Mouse (Mus musculus) lung, adult 2 months (tissue): Measurements from ENCODE around the gene Pde8a.

Experiments used
- CTCF ChIP-seq: fragments of 200-500 bp; IDR thresholded peaks from 2 replicates; pipeline ENCODE4 v1.5.1; 2011; ENCODE audit warnings: mild to moderate bottlenecking, low read length, control low read depth; ENCODE audit not compliant: insufficient read depth
- POLR2A ChIP-seq: fragments of 200-500 bp; IDR thresholded peaks from 2 replicates; pipeline ENCODE4 v1.6.1; 2011; ENCODE audit warnings: low read depth, mild to moderate bottlenecking, control low read depth, low read length, borderline replicate concordance; ENCODE audit errors: extremely low read depth

DNA sequence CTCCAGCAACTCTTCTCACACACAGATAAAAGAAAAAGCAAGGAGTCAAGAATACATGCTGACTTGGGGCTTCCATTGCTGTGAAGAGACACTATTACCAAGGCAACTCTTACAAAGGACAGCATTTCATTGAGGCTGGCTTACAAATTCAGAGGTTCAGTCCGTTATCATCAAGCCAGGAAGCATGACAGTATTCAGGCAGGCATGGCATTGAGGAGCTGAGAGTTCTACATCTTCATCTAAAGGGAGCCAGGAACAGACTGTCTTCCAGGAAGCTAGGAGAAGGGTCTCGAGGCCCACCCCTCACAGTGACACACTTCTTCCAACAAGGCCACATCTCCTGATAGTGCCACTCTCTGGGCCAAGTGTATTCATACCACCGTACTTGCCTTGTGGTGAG lies 7.0 kb downstream of the Pde8a start:
- no peak for TF ChIP-seq CTCF
- no peak for TF ChIP-seq POLR2A
